Mouse (Mus musculus): ENCODE measurements around the gene Acsbg1.
"Not testable (repeated sequence)": the region's sequence is repeated elsewhere in the genome, so short reads cannot be mapped to it uniquely, and the experiment has no call there.

Gene Acsbg1

DNA sequence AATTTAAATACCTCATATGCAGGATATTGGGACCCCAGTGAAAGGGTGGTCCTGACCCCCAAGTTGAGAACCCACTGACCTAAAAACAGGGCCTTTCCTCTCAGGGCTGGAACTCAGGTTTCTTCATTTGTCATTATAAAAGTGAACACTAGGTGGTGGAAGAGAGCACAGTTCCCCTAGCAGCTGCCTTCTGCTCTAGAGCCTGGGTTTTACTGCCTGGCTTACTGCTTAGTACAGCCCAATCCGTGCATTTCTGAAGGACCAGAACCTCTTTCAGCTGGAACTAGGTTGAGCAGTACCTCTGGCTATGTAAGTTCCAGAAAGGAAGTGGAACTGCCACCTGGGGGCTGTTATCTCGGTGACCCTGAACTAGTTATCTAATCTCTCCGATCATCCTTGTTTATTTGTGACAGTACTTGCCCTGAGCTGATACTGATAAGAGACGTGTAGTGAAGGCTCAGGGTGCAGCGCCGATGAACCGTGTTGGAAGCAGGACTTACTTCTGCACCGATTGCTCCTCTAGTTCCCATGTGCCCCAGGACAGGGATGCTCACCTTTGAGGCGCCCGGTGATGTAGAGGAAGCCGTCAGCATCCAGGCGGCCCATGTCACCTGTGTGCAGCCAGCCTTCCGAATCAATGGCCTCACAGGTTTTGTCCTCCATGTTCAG lies 47.4 kb downstream of the Acsbg1 start:
- no peak for DNase-seq (ENCODE audit: low read depth, low spot score)

DNA sequence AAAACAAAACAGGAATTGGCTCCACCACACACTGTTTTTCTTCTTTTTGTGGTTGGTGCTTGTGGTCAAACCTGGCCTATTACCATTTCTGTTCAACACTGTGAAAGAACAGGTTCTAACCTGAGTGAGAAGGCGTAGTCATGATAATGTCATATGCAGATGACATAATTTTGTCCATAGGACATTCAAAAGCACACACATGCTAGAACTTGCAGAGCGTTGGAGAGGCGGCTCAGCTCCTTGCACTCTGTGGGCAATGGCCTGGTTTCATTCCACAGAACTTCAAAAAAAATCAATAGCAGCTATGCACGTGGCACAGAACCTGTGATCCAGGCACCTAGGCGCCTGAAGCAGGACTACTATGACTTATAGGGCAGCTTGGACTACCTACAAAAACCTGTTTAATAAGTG lies 48.9 kb downstream of the Acsbg1 start:
- no peak for DNase-seq (ENCODE audit: low read depth, low spot score)

DNA sequence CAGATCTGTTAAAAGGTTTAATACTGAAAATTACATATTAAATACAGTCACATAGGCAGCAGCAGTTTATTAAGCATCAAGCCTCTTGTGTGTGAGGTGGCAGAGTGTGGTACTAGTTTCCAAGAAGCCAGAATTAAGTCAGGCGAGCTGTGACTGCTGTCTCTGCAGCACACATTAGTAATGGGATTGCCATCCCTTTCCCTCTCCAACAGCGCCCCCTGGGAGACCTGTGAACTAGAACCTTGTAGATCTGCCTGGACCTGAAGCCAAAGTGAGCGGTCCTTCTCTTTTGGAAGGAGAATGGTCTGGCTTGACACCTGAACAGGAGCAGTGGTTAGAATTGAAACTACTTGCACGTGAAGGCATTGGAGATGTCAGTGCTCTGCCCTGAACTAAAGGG lies 56.8 kb downstream of the Acsbg1 start:
- DNase-seq (ENCODE audit: low read depth, low spot score), result no peak

DNA sequence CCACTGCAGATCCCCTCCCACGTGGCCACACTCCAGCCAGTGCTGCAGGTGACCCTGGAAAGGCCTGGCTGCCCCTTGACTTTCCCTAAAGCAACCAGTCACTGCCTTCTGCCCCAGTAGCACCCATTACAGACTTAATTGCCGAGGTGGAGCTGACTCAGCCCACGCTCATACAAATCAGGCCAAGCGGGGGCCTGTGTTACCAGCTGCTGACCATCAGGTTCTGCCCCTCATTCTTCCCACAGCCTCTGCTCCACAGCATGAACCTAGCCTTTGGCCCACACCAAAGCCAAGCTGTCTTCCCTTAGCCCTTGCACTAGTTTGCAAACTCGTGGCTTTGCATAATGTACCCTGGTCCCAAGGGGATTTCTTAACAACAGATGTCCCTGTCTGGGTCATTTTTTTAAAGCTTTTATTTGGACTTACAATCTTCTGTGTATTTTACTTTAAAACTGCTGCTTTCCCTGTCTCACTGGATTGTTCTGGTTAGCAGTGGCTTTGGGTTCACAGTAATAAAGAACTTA lies 57.5 kb downstream of the Acsbg1 start:
- no peak for DNase-seq (ENCODE audit: low read depth, low spot score)

DNA sequence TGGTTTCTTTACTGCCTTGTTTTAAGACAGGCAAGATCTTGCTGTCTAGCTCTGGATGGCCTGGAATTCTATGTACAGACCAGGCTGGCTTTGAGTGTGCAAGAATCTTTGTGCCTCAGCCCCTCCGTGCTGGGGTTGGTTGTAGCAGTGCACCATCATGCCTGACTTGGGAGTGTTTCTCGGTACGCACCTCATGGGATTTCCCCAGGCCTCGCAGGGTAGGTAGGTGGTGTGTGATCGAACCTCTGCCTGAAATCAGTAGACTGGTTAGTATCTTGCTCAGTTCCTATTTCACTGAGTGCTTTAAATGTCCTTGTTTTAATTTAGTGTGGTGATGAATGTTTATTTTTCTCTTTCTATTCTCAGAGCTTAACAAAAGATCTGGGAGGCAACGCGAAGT lies 58.8 kb downstream of the Acsbg1 start:
- DNase-seq (ENCODE audit: low read depth, low spot score), result no peak

DNA sequence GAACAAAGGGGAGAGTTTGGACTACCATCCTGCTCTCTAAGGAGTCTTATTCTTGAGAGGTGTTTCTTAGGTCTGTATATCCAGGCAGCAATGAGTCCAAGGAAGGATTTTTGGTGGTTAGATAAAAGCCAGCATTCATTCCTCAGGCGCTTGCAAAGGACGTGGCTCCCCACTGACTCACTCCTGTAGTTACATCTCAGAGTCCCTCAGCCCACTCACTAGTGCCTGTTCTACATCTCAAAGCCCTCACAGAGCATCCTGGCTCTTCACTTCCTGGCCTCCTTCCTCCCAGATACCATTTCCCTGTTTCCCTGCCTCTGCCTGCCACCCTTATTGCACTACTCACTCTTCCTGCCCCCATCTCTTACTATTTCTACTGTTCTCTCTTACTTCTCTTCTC lies 59.3 kb downstream of the Acsbg1 start:
- DNase-seq (ENCODE audit: low read depth, low spot score), result no peak

DNA sequence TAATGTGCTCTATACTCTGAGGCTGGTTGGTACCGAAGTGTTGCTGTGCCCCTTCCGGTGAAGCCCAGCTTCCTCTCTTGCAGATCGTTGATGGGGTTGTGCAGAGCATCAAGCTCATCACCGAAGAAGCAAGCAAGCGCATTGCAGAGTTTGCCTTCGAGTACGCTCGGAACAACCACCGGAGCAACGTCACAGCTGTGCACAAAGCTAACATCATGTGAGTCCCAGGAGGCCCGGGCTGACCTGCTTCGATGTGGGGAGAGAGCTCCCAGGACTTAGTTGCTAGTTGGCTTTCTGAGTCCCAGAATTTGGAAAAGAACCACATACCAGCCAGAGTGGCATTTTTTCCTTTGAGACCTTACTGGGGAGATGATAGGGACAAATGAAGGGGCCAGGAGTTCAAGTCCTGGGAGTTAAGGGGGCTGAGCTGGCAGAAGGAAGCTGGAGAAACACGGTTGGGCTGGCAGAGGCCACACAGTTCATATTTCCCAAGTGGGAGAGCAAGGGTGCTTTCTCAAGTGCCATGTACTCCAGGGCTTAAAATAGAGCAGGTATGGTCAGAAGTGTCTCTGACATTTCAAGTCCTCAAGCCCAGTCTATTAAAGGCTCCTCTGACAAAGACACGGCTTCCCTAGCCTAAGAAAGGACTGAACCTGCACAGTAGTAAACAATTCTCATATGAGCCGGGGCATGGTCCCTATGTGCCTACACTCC lies 64.8 kb downstream of the Acsbg1 start:
- DNase-seq (ENCODE audit: low read depth, low spot score), result no peak

DNA sequence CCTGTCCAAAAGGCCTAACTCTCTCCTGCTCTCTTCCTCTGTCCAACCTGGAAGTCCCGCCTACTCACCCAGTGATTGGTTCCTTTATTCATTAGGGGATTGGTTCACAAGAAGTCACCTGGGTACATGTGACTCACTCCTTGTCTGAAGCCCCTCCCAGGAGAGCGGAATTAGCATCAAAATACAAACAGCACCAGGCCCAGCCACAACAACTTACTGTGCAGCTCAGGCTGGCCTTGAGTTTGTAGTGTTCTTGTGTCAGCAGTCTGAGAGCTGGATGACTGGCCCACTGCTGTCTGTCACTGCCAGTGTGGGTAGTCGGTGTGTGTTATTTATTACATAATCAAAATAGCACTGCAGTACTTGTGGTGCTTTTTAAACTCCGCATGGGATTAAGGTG lies 68.0 kb downstream of the Acsbg1 start:
- not testable (repeated sequence) for DNase-seq (ENCODE audit: low read depth, low spot score)

DNA sequence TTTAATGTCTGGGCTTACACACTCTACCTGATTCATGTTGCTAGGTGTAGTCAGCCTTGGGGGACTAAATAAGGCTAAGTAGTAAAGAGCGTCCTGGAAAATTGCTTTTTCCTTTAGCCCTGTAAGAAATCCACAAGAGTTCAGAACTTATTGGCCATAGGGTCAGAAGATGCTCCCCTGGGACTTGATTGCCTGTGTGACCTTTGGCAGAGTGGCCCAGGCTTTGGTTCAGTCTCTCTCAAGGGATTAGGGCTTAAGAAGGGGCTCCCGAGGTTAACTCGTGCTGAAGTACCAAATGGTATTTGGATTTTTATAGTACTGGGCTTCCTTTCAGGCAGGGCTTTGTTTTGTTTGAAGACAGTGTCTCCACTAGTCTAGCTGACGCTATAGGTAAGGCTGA lies 73.8 kb downstream of the Acsbg1 start:
- DNase-seq (ENCODE audit: low read depth, low spot score), result no peak

DNA sequence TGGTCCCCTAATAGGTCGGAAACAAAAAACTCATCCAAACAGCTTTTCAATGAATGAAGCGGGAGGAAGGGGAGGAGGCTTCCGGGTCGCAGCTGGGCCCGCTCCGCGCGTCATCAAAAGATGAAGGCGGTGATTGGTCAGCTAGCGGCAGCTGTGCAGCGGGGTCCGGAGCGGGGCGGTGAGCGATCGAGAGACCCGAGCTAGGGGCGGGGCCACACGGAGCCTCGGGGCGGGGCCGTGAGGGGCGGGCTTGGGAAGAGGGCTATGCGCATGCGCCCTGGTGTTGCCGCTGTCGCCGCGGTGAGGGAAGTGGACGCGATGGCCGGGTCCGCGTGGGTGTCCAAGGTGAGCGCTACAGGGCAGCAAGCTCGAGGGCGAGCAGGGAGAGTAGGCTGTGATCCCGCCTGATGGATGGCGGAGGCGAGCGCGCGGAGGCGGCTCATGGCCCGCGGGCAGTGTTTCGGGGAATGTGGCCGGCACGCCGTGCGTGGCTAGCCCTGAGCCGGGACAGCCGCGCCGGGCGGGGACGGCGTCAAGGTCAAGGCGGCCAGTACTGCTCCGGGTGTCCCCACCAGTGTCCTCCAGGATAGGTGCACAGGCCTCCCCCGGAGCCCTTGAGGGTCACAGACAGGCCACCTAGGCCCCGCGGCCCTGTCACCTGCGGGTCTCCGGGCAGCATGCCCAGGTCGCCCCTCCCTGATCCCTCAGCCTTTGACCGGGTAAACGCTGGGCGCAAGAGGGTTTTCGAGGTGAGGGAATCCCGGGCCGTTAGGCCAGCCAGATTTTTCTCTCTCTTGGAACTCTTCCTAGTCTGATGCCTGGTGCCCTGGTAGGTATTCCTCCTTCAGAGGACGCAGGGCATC lies 75.2 kb downstream of the Acsbg1 start, which contains the start of gene Idh3a:
Idh3a (plus strand) TSS at position 136 of the 863 bp plus-strand sequence.
- DNase-seq (ENCODE audit: low read depth, low spot score), result peak; percentile 93

DNA sequence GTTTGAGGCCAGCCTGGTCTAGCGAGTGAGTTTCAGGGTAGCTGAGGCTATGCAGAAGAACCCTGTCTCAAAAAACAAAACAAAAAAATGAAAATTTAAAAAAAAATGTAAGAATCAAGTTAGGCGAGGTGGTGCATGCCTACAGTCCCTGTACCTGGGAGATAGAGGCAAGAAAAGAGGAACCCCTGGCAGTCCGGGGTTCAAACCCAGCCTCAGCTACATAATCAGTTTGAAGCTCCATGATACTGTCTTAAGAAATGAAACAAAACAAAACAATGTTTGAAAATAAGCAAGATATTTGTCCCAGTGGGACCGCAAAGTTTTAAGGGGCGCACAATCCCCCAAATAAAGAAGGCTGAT lies 75.9 kb downstream of the Acsbg1 start:
- no peak for DNase-seq (ENCODE audit: low read depth, low spot score)

DNA sequence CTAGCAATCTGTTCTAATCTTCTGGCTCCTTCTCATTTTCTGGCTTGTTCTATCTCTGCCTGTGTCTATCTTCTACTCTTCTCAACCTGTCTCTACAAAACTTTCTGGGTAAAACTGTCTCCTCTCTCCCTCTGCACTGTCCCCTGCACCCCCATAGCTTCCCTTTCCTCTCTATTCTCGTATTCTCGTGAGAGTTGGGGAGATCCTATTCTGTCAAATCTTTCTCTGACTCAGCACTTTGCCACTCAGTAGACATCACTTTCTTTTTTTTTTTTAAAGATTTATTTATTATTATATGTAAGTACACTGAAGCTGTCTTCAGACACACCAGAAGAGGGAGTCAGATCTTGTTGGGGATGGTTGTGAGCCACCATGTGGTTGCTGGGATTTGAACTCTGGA lies 77.5 kb downstream of the Acsbg1 start:
- DNase-seq (ENCODE audit: low read depth, low spot score), result not testable (repeated sequence)

DNA sequence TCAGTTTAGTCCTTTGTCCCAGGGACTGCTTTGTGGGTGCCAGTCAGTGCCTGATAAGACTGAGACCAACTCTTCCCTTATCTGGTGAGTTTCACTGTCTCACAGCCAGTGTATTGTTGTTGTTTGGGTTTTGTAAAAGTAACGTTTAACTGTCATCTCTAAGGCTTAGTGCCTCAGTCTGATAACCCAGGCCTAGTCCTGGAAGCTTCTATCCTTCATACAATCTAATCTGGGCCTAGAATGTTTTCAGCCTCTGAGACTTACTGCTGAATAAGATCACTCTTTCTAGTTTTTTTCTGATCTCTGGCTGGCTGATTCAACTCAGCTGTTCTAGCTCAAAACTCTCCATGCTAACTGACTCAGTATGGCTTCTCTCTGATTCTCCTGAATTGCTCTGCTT lies 78.0 kb downstream of the Acsbg1 start:
- DNase-seq (ENCODE audit: low read depth, low spot score), result no peak

DNA sequence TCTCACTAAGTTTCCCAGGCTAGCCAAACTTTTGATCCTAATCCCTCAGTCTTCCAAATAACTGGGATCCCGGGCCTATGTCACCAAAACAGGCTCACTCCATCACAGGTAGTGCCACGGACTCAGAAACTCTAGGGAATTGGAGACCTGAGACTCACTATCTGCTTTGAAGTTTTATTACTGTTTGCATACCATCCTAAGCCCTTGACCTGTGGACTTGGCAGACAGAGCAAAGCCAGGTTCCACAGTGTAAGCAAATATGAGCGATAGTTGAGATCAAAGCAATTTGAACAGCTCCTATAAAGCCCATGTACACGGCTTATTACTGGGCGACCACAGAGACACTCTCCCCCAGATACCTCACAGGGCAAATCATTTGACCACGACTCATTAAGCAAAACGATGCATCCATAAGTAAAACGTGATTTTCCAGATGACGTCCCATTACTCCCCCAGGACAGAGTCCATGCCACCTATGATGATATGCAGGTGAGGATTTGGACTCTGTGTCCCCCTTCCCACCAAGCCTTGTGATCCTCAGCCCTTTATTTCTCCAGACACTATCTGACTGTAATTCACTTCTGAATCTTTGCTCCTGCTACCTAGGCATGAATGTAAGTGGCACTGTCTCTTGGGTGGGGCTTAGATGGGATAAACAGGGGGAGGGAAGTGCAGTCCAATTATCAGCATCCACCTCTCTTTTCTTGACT lies 90.4 kb downstream of the Acsbg1 start:
- DNase-seq (ENCODE audit: low read depth, low spot score), result no peak

DNA sequence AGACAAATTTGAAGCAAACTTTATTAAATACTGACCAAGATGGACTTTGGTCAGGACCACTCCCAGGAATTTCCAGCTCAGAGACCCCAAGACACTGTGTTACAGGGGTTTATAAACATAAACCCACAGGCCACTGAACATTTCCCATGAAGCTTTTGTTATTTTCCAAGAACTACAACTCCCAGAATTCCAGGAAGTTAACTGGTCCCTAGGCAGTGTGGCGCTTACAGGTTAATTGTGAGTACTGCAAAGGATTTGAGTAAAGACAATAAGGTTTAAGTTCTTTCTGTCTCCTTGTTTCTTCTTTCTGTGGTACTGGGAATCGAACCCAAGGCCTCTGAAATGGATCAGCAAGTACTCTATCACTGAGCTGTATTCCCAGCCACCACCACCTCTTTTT lies 92.9 kb downstream of the Acsbg1 start:
- DNase-seq (ENCODE audit: low read depth, low spot score), result no peak

DNA sequence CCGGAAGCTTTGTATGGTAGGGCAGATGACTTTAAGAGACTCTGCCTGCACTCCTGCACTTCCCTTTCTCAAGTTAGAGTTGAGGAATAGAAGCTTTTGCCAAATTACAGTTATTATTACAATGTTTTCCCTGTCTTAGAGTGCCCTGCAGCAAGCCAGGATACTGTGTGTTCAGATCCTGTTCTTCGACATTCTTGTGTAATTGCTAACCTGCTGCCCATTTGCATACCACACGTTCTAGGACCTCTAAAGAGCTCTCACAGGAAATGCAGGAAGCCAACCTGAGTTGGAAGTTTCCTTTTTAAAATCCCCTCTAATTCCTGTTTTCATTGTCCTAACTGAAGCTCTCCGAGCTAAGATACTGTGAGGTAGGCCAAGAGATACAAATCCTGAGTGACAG lies 94.7 kb downstream of the Acsbg1 start:
- DNase-seq (ENCODE audit: low read depth, low spot score), result no peak

DNA sequence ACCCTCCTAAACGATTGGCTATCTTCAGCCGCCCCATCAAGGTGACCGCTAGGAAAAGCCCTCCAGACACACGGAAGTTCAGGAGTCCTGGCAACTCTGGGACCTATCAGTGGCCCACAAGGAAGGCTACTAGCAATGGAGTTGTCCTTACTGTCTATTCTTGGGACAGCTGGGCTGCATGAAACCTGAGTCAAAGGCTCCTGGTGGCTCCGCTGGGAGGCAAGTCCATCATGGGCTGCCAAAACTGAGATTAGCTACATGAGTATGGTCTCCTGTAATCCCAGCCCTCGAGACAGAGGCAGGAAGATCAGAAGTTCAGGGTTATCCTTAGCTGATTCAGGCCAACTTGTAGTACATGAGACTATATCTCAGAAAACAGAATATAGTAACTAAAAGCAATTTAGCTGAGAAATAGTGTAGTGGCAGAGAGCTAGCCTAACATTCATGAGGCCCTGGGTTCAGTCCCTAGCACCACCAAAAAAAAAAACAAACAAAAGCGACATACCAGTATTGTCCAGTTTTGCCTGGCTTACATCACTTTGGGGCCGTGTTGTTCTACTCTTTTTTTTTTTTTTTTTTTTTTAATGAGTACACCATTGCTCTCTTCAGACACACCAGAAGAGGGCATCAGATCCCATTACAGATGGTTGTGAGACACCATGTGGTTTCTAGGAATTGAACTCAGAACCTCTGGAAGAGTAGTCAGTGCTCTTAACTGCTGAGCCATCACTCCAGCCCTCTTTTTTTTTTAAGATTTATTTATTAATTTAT lies 100.7 kb downstream of the Acsbg1 start:
- no peak for DNase-seq (ENCODE audit: low read depth, low spot score)

DNA sequence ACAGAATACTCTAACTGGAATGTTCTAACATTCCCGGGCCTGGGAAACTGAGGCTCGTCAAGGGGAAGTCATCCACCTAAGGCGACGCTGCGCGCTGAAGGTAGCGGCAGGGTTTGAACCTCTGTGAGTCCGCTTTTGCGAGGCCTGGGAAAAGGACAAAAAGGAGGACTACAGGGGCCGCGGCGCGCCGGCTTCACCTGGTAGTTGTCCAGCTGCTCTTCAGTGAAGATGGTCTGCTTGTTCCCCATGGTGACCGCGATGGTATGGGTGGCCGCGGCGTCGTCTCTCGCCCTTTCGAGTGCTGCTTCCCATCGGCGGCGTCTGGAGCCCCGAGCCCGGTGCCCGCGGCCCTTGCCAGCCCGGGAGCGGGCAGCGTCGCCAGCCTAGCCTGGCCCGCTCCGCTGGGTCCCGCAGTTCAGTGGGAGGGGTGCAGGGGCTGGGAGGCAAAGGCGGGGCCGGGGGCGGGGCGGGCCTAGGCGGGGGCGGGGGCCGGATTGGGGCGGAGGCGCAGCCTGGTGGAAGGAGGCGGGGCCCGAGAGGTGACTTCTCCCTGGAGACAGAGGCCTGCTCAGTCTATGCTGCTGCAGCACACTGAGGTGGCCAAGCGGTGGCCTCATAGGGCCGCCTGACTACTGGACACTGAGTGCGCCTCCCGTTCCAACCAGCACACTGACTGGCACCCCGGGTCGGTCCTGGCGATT lies 101.7 kb downstream of the Acsbg1 start, which contains the start of gene Cib2:
Cib2 (minus strand) TSS at position 448 of the 701 bp plus-strand sequence.
- DNase-seq (ENCODE audit: low read depth, low spot score), result peak; percentile 32

DNA sequence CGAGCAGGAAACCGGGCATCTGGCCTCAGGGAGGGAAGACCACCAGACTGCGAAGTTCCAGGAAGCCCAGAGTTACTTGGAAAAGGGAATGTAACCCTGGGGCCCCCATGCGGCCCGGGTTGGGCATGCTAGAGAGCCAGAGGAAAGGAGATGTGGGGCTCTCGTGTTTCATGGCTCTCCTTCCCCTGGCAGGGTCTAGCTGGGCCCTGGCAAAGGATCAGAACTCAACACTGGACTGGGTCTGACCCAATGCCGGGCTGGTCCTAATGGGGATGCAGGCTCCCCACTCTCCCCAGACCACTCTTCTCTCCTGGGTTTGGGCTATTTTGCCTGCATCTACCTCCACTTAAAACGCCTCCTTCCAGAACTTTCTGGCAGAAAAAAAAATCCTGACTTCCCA lies 102.9 kb downstream of the Acsbg1 start:
- DNase-seq (ENCODE audit: low read depth, low spot score), result no peak

DNA sequence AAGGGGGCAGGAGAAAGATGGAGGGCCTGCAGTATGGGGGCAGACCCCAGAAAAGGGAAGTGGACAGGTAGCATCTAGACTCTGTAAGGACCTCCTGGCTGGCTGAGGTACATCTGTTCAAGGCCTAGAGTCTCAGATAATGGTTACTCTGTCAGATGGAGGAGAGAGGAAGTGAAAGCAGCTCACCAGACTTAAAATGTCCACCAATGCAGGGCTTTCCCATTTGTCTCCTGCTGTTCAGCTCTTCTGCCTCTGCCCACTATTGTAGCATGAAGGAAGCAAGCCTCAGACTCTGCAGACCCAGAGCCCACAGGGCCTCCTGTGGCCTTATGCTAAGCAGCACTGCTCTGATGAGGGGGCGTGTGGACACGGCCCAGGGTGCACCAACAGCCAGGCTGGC lies 106.6 kb downstream of the Acsbg1 start:
- no peak for DNase-seq (ENCODE audit: low read depth, low spot score)

All from brain, embryonic 18.5 days (tissue).